Mouse (Mus musculus): ENCODE results near the gene Sf1.

Gene Sf1

GRCm38 (mm10) chr19:6407816-6408510, 44.5 kb downstream of the Sf1 start:
- in situ Hi-C loops (cut with MboI; ENCODE audit: low pct_unique_long_range_greater_than_20kb in 1 of 2, low sequenced_read_pairs in 2 of 2, unreplicated experiment in 1 of 2): no loop called here

DNA sequence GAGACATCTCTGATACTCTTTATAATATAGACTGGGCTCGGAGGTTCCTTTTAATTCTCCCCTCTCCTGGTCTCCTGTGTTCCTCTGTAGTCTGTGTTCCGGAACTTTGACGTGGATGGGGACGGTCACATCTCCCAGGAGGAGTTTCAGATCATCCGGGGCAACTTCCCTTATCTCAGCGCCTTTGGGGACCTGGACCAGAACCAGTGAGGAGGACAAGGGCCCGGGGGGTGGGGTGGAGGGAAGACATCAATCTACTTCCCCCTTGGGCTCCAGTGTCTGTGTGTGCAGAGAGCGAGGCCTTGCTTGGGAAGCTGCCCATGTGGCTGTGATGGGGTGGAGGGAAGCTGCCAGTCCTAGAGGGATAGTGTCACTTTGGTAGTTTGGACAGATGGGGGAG, 45.3 kb downstream of the Sf1 start:
- in situ Hi-C loops (cut with MboI; ENCODE audit: low pct_unique_long_range_greater_than_20kb in 1 of 2, low sequenced_read_pairs in 2 of 2, unreplicated experiment in 1 of 2): no loop called here

- in situ Hi-C loops (cut with MboI; ENCODE audit: low pct_unique_long_range_greater_than_20kb in 1 of 2, low sequenced_read_pairs in 2 of 2, unreplicated experiment in 1 of 2): no loop called here
These were observed 45.7 kb downstream of the Sf1 start for GRCm38 (mm10) chr19:6409176-6409575.

GRCm38 (mm10) chr19:6409936-6410335, 46.4 kb downstream of the Sf1 start:
- in situ Hi-C loops (cut with MboI; ENCODE audit: low pct_unique_long_range_greater_than_20kb in 1 of 2, low sequenced_read_pairs in 2 of 2, unreplicated experiment in 1 of 2): no loop called here

- in situ Hi-C loops (cut with MboI; ENCODE audit: low pct_unique_long_range_greater_than_20kb in 1 of 2, low sequenced_read_pairs in 2 of 2, unreplicated experiment in 1 of 2): no loop called here
These were observed 49.3 kb downstream of the Sf1 start for GRCm38 (mm10) chr19:6412798-6413197.

DNA sequence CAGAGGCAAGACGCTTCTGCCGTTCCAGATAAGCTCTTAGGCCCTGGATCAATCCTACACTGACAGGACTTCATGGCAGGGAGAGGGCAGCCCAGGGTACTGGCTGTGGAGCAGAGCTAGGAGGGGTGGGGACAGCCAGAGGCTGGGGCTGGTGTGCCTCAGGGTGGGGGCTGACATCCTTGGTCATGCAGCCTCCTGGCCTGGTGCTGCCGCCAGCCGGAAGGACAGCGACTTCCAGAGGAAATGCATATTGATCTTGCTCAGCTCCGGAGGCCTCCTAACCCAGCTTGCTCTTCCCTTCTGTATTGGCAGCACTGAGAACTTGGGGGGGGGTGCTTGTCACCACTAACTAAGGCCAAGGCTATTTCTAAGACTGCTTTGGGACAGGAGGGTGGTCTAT, 52.0 kb downstream of the Sf1 start:
- in situ Hi-C loops (cut with MboI; ENCODE audit: low pct_unique_long_range_greater_than_20kb in 1 of 2, low sequenced_read_pairs in 2 of 2, unreplicated experiment in 1 of 2): no loop called here

GRCm38 (mm10) chr19:6416124-6416770, 52.8 kb downstream of the Sf1 start:
- in situ Hi-C loops (cut with MboI; ENCODE audit: low pct_unique_long_range_greater_than_20kb in 1 of 2, low sequenced_read_pairs in 2 of 2, unreplicated experiment in 1 of 2): no loop called here

- in situ Hi-C loops (cut with MboI; ENCODE audit: low pct_unique_long_range_greater_than_20kb in 1 of 2, low sequenced_read_pairs in 2 of 2, unreplicated experiment in 1 of 2): no loop called here
These were observed 53.6 kb downstream of the Sf1 start for GRCm38 (mm10) chr19:6416894-6417761.

DNA sequence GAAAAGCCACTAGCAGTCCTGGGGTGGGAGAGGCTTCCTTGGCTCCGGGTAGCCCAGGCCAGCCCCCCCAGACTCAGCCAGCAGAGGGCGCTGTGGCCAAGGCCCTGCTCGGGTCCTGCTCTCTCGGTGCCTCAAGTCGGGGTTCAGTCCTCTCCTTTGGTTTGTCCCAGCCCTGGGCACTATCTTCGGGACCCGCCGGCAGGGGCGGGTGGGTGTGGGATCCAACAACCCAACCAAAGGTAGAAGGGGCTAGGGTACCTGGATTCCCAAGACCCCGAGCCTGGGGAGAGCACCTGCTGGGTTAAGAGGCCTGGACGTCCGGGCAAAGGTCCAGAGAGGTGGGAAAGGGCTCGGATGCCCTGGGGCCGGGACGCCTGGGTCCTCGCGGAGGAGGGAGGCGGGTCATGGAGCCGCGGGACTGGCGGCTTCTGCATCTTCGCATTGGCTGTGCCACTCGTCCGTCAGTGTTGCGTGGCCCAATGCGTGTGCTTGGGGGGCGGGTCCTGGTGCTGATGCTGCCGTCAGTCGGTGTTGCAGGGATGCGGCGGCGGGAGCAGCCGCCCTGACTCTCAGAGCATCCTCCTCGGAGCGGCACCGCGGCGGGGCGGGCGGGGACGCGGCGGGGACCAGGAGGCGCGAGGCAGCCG, 54.9 kb downstream of the Sf1 start, which contains the start of gene Nrxn2:
Gene Nrxn2 (plus strand): TSS at position 499 of the 647 bp plus-strand sequence.
- in situ Hi-C loops (cut with MboI; ENCODE audit: low pct_unique_long_range_greater_than_20kb in 1 of 2, low sequenced_read_pairs in 2 of 2, unreplicated experiment in 1 of 2): no loop called here

GRCm38 (mm10) chr19:6418984-6419692, 55.6 kb downstream of the Sf1 start:
- in situ Hi-C loops (cut with MboI; ENCODE audit: low pct_unique_long_range_greater_than_20kb in 1 of 2, low sequenced_read_pairs in 2 of 2, unreplicated experiment in 1 of 2): no loop called here

GRCm38 (mm10) chr19:6419805-6420310, 56.4 kb downstream of the Sf1 start:
- in situ Hi-C loops (cut with MboI; ENCODE audit: low pct_unique_long_range_greater_than_20kb in 1 of 2, low sequenced_read_pairs in 2 of 2, unreplicated experiment in 1 of 2): no loop called here

DNA sequence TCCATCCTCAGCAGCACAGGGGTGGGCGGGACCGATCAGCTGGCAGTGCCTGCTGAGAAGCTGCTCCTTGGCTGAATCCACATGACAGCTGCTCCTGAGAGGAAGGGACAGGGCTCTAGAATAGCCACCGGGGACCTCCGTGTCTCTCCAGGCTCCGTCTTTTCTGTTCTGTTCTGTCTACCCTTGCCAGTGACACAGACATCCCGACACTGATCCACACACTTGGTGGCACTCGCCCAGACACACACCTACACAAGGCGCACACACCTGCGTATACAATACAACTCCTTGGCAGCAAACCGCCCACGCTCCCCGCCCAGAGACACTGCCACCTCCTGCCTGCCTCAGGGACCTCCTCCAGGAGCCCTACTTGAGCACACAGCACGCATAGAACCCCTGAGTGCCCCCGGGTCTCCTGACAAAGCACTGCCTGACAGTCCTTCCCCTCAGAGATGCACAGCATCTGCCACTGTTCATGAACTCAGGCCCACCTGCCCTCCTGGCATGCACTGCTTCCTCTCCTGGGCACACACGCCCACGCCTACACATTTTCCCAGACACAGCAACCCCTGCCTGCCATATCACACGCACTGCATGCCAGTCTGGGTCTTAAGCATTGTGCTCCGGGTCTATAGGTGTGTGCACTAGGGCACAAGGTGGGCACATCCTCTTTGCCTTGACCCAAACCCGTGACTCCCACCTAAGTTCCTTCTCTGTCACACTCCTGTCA, 57.2 kb downstream of the Sf1 start:
- in situ Hi-C loops (cut with MboI; ENCODE audit: low pct_unique_long_range_greater_than_20kb in 1 of 2, low sequenced_read_pairs in 2 of 2, unreplicated experiment in 1 of 2): no loop called here

- in situ Hi-C loops (cut with MboI; ENCODE audit: low pct_unique_long_range_greater_than_20kb in 1 of 2, low sequenced_read_pairs in 2 of 2, unreplicated experiment in 1 of 2): no loop called here
These were observed 57.7 kb downstream of the Sf1 start for GRCm38 (mm10) chr19:6421211-6421590.

DNA sequence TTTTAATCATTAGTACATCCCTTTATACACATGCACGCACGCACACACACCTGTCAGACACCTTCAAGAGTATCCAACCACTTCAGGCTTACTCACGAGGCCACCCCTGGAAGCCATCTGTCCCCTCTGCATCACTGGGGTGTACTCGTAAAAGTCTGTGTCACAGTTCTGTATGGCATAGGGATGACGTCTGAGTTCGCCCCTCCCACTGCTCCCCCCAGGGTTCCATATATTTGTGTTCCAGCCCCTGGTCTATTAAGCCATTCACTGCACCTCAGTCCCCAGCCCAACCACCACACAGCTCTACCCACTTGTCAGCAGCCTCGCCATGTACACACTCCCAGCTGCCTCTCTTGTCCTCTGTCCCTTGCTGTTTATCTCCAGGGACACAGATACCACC, 58.5 kb downstream of the Sf1 start:
- in situ Hi-C loops (cut with MboI; ENCODE audit: low pct_unique_long_range_greater_than_20kb in 1 of 2, low sequenced_read_pairs in 2 of 2, unreplicated experiment in 1 of 2): no loop called here

- in situ Hi-C loops (cut with MboI; ENCODE audit: low pct_unique_long_range_greater_than_20kb in 1 of 2, low sequenced_read_pairs in 2 of 2, unreplicated experiment in 1 of 2): no loop called here
These were observed 59.8 kb downstream of the Sf1 start for GRCm38 (mm10) chr19:6423241-6423640.

DNA sequence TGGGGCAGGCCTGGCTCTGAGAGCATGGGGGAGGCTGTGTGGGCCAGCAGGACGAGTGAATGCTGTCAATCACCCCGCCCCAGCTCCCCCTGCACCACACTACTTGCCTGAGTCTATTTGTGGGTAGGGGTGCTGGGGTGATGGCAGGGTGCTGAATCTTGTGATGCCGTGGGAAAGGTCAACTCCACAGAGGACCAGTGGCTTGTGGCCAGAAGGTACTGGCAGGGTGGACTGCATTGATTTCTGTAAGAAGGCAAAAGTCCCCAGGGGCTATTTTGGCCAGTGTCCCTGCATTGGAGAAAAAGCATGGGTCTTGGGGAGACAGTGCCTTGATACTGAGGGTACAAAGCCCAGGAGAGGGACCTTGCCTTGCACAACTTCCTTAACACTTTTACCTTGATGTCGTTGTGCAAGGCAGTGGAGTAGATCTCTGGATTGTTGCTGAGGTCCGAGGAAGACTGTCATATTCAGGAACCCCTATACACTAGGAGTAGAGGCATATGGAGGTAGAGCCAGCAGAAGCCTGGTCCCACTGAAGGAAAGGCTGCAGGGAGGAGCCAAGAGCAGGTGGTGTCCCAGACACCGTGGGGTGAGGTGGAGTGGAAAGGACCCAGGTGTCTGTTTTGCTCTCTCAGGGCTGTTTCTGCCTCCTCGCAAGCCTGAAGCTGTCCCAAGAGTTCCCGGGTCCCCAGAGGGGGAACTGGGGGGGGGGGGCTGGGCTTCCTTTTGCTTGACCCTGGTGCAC, 60.8 kb downstream of the Sf1 start:
- in situ Hi-C loops (cut with MboI; ENCODE audit: low pct_unique_long_range_greater_than_20kb in 1 of 2, low sequenced_read_pairs in 2 of 2, unreplicated experiment in 1 of 2): no loop called here

- in situ Hi-C loops (cut with MboI; ENCODE audit: low pct_unique_long_range_greater_than_20kb in 1 of 2, low sequenced_read_pairs in 2 of 2, unreplicated experiment in 1 of 2): no loop called here
These were observed 62.1 kb downstream of the Sf1 start for GRCm38 (mm10) chr19:6425595-6425994.
